Mouse (Mus musculus): ENCODE results near the gene Tfg. TPM values are rescaled to one million over a fixed set of nuclear protein-coding genes. Genes with fewer than 3 reads are reported as not detected.

The Tfg gene
- polyA plus RNA-seq, 1 experiment from 2014 or later: 106 TPM

DNA sequence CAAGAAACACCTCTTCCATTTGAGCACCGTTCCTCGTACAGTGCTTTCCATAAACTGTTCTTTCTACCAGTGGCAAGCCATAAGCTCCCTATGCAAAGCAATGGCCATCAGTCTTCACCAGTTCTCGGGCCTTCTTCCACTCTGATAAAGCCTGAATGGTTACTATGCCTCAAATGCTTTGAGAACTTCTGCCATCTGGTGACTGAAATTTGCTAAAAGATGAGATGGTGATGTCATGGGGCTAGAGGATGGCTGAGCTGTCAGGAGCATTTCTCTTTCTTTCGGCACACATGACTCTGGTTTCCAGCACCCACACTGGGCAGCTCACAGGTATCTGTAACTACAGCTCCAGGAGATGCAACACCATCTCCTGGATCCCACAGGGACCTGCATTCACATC is 40.1 kb downstream of the Tfg start:
- H3K79me2 ChIP-seq (ENCODE audit: inconsistent target): no peaks in the 10 kb centered on the region
- H3K36me3 ChIP-seq (ENCODE audit: inconsistent target): no peaks in the 10 kb centered on the region
- WGBS (ENCODE audit: missing documents): 83% methylated on average over 4 of the region's 4 CpGs
- H3K4me3 ChIP-seq (ENCODE audit: inconsistent target): no peak overlapping the region
- H3K27ac ChIP-seq: no peak overlapping the region

DNA sequence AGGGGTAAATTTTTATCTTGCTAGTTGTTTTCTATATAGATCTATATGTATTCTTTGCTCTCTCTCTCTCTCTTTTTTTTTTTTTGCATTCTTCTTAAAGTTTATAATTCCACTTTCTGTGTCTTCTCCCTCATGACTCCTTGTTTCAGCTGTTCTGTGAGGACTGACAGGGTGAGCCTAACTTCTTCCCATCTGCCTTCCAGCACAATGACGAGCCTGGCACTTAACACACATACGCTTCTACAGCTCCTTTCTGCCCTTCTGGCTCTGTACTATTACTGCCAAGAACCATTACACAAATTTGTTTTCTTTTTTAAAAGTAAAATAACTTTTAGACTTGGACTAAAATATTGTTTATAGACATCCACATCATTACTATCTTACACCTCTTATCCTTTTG is 43.8 kb downstream of the Tfg start:
- H3K4me3 ChIP-seq (ENCODE audit: inconsistent target): no peak overlapping the region
- 100% methylated on average over 2 of the region's 2 CpGs for WGBS (ENCODE audit: missing documents)
- H3K36me3 ChIP-seq (ENCODE audit: inconsistent target): no peaks in the 10 kb centered on the region
- no peak overlapping the region for H3K27ac ChIP-seq
- H3K79me2 ChIP-seq (ENCODE audit: inconsistent target): no peaks in the 10 kb centered on the region

DNA sequence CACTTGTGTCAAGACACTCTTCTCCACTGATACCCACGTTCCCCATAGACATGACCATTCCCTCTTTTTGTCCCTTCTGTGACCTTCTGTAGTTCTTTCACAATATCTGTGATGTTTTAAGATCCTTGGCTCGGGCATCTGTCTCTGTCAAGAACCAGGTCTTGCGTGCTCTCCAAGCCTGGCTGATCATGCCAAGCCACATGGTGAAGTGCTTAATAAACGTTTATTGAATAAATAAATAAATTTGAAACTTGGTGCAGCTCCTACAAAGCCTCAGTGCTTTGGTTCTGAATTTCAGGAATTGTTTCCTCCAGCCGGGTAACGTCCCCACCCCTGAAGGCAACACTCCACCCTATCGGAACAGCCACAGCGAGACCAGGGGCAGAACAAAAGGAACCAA is 46.3 kb downstream of the Tfg start:
- H3K79me2 ChIP-seq (ENCODE audit: inconsistent target): no peaks in the 10 kb centered on the region
- H3K27ac ChIP-seq: no peak overlapping the region
- H3K36me3 ChIP-seq (ENCODE audit: inconsistent target): no peaks in the 10 kb centered on the region
- WGBS (ENCODE audit: missing documents): 90% methylated on average over 8 of the region's 8 CpGs
- H3K4me3 ChIP-seq (ENCODE audit: inconsistent target): no peak overlapping the region

GRCm38 (mm10) chr16:56669520-56669919 is 47.7 kb downstream of the Tfg start:
- 82% methylated on average over 5 of the region's 5 CpGs for WGBS (ENCODE audit: missing documents)

DNA sequence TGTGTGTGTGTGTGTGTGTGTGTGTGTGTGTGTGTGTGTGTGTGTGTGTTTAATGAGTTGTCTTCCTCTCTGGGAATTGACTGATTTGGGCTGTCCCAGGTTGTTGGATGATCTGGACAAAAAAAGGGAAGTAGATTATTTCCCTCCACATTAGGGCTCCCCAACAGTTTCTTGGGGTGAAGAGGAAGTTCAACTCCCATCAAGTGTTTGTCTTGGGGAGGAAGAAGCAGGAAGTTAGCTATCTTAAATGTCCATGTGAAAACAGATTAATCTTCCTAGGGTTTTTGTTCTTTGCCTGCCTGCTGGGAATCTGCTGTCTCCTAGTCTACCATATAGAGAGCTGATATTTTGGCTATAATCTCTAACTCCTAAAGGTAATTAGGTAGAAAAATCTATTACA is 58.4 kb downstream of the Tfg start:
- Histone ChIP-seq H3K27ac (no peak overlapping the region), H3K79me2 (ENCODE audit: inconsistent target) (no peaks in the 10 kb centered on the region), H3K4me3 (ENCODE audit: inconsistent target) (no peak overlapping the region), H3K36me3 (ENCODE audit: inconsistent target) (no peaks in the 10 kb centered on the region)

More at GRCm38 (mm10) chr16:56669520-56669919, 47.7 kb downstream of the Tfg start:
- Histone ChIP-seq H3K4me3 (ENCODE audit: inconsistent target) (no peak overlapping the region), H3K36me3 (ENCODE audit: inconsistent target) (no peaks in the 10 kb centered on the region), H3K27ac (no peak overlapping the region), H3K79me2 (ENCODE audit: inconsistent target) (no peaks in the 10 kb centered on the region)

DNA sequence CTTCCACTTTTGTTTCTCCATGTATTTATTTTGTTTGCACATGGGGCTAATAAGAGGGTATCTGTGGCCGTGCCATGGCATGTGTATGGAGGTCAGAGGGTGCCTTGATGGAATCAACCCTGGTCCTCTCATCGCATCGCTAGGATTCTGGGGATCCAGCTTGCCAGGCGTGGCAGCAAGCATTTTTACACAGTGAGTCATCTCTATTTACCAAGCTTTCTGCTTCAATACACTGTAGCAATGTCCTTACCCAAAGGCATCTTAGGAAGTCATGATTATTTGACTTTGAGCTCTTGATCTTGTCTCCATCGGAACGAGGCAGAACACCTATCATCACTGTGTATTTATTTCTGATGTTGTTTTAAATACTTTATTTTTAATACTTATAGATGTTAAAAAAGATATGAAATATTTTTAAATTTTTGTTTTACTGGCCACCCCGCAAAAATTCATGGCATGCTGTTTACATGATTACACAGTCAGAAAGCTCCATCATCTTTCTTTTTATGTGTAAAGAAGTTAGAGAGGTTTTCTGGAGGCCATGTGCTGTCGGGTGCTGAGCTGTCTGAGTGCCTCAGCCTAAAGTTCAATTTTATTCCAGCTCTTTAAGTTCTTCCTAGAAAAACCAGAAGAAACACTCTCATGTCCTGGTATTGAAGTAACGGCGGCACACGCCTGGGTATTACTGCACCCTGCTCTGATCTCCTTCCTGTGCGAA is 61.9 kb downstream of the Tfg start:
- H3K4me3 ChIP-seq (ENCODE audit: inconsistent target): no peak overlapping the region
- no peaks in the 10 kb centered on the region for H3K36me3 ChIP-seq (ENCODE audit: inconsistent target)
- no peaks in the 10 kb centered on the region for H3K79me2 ChIP-seq (ENCODE audit: inconsistent target)
- no peak overlapping the region for H3K27ac ChIP-seq
- 92% methylated on average over 12 of the region's 12 CpGs for WGBS (ENCODE audit: missing documents)

DNA sequence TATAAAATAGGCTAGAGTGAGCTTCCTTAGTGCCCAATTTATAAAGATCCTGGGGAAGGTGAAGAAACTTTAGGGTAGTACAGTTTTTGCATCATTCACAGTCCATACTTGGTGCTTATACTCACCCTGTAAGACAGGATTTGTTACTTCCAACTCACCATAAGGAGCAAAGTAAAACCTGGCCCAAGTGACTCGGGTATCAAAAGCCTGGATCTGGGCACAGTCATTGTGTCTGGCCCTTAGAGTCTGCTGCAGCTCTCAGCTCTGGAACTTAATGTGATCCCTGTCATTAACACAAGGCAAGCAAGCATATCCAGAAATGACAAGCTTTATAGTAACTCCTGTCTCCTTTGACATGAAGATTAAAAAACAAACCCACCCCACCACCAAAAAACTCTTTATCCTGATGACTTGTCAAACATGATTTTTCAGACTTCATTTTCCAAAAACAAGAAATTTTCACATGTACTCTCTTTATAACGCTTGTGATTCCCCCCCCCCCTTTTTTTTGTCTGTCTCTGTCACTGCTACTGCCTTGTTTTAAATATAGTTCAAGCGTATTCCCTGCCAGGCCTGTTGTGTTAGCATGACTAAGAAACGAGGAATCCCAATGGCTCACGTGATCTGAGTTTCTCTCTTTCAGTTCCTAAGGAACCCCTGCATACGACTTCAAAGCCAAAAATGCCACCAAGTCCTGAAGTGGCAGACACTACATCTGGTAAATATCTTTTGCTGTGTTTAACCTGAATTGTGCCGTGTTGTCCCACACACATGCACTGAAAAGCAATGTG is 70.7 kb downstream of the Tfg start:
- Histone ChIP-seq H3K36me3 (ENCODE audit: inconsistent target) (no peaks in the 10 kb centered on the region), H3K79me2 (ENCODE audit: inconsistent target) (no peaks in the 10 kb centered on the region), H3K27ac (no peak overlapping the region), H3K4me3 (ENCODE audit: inconsistent target) (no peak overlapping the region)
- WGBS (ENCODE audit: missing documents): 80% methylated on average over 7 of the region's 7 CpGs

GRCm38 (mm10) chr16:56645251-56645650 is 72.0 kb downstream of the Tfg start:
- Histone ChIP-seq H3K36me3 (ENCODE audit: inconsistent target) (no peaks in the 10 kb centered on the region), H3K79me2 (ENCODE audit: inconsistent target) (no peaks in the 10 kb centered on the region), H3K27ac (no peak overlapping the region), H3K4me3 (ENCODE audit: inconsistent target) (no peak overlapping the region)
- WGBS (ENCODE audit: missing documents): 48% methylated on average over 2 of the region's 2 CpGs

Other genes starting within 250 kb of the Tfg start
- gene Abi3bp, start 239.6 kb downstream of the Tfg start, polyA plus RNA-seq (2018): not detected in 3 replicates
- 0.07 to 0.29 TPM in 2 of 3 replicates, not detected in the other for gene Adgrg7, start 78.4 kb upstream of the Tfg start, polyA plus RNA-seq (2018)
- gene Tmem45a, start 168.7 kb upstream of the Tfg start, polyA plus RNA-seq (2018): not detected in 3 replicates
- not detected in 3 replicates for gene Lnp1, start 210.6 kb upstream of the Tfg start, polyA plus RNA-seq (2018)

Data from macrophage (primary cell).